ENCODE assay signal across 13 mouse cellular contexts in the genomic region with DNA sequence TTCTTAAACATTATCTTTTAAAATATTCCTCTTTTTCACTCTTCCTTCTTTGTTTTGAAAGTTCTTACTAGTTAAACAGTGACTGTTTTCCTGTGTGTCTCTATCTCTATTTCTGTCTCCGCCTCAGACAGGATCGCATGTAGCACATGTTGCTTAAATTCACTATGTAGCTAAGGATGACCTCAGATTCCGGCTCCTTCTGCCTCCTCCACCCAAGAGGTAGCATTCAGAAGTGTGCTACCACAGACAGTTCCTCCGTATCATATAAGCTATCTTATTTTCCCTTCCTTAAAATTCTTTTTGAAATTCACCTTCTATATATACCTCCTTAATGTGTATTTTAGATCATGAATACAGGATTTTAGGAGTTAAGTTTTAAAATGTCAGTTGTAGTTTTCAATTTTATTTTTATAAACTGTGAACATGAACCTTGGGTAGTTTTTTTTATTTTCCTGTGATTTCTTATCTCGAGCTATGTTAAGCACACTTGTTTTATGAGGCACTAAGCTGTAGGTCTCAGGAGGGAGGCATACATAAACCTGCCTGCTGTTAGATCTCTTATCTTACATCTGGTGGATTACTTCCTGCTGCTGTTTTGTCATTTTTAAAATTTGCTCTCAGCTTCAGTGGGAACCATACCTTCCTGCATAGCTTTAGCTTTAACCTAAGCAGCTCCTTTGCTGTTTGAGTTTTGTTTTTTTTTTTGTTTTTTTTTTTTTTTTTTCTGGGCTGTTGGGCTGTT. TPM values are rescaled to one million over a fixed set of nuclear protein-coding genes. Genes with fewer than 3 reads are reported as not detected.
DNase-seq lines count a peak whose midpoint lies in the region; ATAC-seq lines count a peak whose summit lies in the region.
"Had no signal": no experiment of that assay in that cellular context is flagged by ENCODE, and none has a peak within 500 bp of the region (broad histone marks: within the 10 kb centered on the region; RNA-seq: fewer than 3 reads in every experiment).

No protein-coding gene starts in this region.

- no peak for DNase-seq in kidney, postnatal 14 days
- DNase-seq in 416B (ENCODE audit: low read depth): peak; percentile 72
- DNase-seq: cerebellum, postnatal 25 days; kidney, adult 11 months had no signal

- H3K4me3 ChIP-seq in kidney, embryonic 15.5 days (replicated peaks): no peak overlapping the region
- H3K4me3 ChIP-seq in limb, embryonic 13.5 days: no peak overlapping the region
- no peak overlapping the region for H3K4me3 ChIP-seq in hindbrain, embryonic 13.5 days
- H3K4me3 ChIP-seq: embryonic facial prominence, embryonic 12.5 days; limb, embryonic 15.5 days had no signal

- H3K4me1 ChIP-seq in kidney, embryonic 15.5 days: peaks cover 22% of the 10 kb centered on the region
- H3K4me1 ChIP-seq in limb, embryonic 13.5 days: peaks cover 12% of the 10 kb centered on the region
- no peaks in the 10 kb centered on the region for H3K4me1 ChIP-seq in hindbrain, embryonic 13.5 days (replicated peaks)

- no peak overlapping the region for H3K9ac ChIP-seq in kidney, embryonic 15.5 days
- no peak overlapping the region for H3K9ac ChIP-seq in limb, embryonic 13.5 days
- H3K9ac ChIP-seq in hindbrain, embryonic 13.5 days: no peak overlapping the region
- H3K9ac ChIP-seq: embryonic facial prominence, embryonic 12.5 days; limb, embryonic 15.5 days had no signal

- H3K27me3 ChIP-seq in kidney, embryonic 15.5 days: no peaks in the 10 kb centered on the region
- no peaks in the 10 kb centered on the region for H3K27me3 ChIP-seq in limb, embryonic 13.5 days
- no peaks in the 10 kb centered on the region for H3K27me3 ChIP-seq in hindbrain, embryonic 13.5 days
- H3K27me3 ChIP-seq: embryonic facial prominence, embryonic 12.5 days; limb, embryonic 15.5 days had no signal

- no peak overlapping the region for H3K4me2 ChIP-seq in kidney, embryonic 15.5 days
- no peak overlapping the region for H3K4me2 ChIP-seq in limb, embryonic 13.5 days (replicated peaks)
- H3K4me2 ChIP-seq in hindbrain, embryonic 13.5 days: no peak overlapping the region
- H3K4me2 ChIP-seq: embryonic facial prominence, embryonic 12.5 days; limb, embryonic 15.5 days had no signal

- 28% methylated on average over 5 of the region's 5 CpGs for WGBS in kidney, embryonic 15.5 days
- 50% methylated on average over 5 of the region's 5 CpGs for WGBS in limb, embryonic 13.5 days
- WGBS in hindbrain, embryonic 13.5 days: 84% methylated on average over 5 of the region's 5 CpGs

- peak overlapping the region; percentile 88 for H3K27ac ChIP-seq in kidney, embryonic 15.5 days
- H3K27ac ChIP-seq in limb, embryonic 13.5 days: peak overlapping the region; percentile 33; the same call in 1 of the 2 replicates
- no peak overlapping the region for H3K27ac ChIP-seq in hindbrain, embryonic 13.5 days
- H3K27ac ChIP-seq: embryonic facial prominence, embryonic 12.5 days; limb, embryonic 15.5 days had no signal

- no peaks in the 10 kb centered on the region for H3K9me3 ChIP-seq in kidney, embryonic 15.5 days (replicated peaks)
- H3K9me3 ChIP-seq in limb, embryonic 13.5 days: no peaks in the 10 kb centered on the region
- H3K9me3 ChIP-seq in hindbrain, embryonic 13.5 days: no peaks in the 10 kb centered on the region
- H3K9me3 ChIP-seq: embryonic facial prominence, embryonic 12.5 days; limb, embryonic 15.5 days had no signal

- peak; percentile 60; the same call in 1 of the 2 replicates for ATAC-seq in kidney, embryonic 15.5 days (replicated peaks; ENCODE audit: low FRiP score)
- peak; percentile 71 for ATAC-seq in activated CD4-positive, CD25-positive, alpha-beta regulatory T cell, adult 4 months
- no peak for ATAC-seq in limb, embryonic 13.5 days (ENCODE audit: low FRiP score, low read depth)
- ATAC-seq in hindbrain, embryonic 13.5 days (ENCODE audit: low FRiP score): no peak
- no peak for ATAC-seq in erythroid progenitor cell, adult 5-6 weeks (replicated peaks; ENCODE audit: low FRiP score, poor library complexity, severe bottlenecking)

- no peaks in the 10 kb centered on the region for H3K36me3 ChIP-seq in kidney, embryonic 15.5 days
- H3K36me3 ChIP-seq in limb, embryonic 13.5 days: no peaks in the 10 kb centered on the region
- H3K36me3 ChIP-seq in hindbrain, embryonic 13.5 days: no peaks in the 10 kb centered on the region
- H3K36me3 ChIP-seq: embryonic facial prominence, embryonic 12.5 days; limb, embryonic 15.5 days had no signal

RNA-seq across cellular contexts. Expression of gene Ddx10, which starts 23.6 kb away (rescaled TPM):
- polyA plus RNA-seq in kidney, embryonic 15.5 days (2015; fragmentation: Nextera tagmentation; extraction: Ambion mirVana): 30.9 and 31.4 TPM in 2 replicates
- polyA plus RNA-seq in activated CD4-positive, CD25-positive, alpha-beta regulatory T cell, adult 4 months (2017; shearing (Covaris generic)): 10 to 100 TPM; 48.0 to 52.7 TPM
- polyA plus RNA-seq in limb, embryonic 13.5 days (2015; fragmentation: Nextera tagmentation; extraction: Ambion mirVana): 28.6 and 29.9 TPM in 2 replicates
- polyA plus RNA-seq in hindbrain, embryonic 13.5 days (2015; fragmentation: Nextera tagmentation; extraction: Ambion mirVana): 24.5 and 24.7 TPM in 2 replicates
- total RNA-seq in erythroid progenitor cell, adult 5-6 weeks (2015; ENCODE audit: low replicate concordance): 4.0 and 14.7 TPM in 2 replicates
- total RNA-seq in erythroid progenitor cell, adult 5-6 weeks (2017; ENCODE audit: low replicate concordance): 3.4 and 4.0 TPM in 2 replicates

RNA-seq across cellular contexts. Expression of gene Exph5, which starts 30.0 kb away (rescaled TPM):
- polyA plus RNA-seq in kidney, embryonic 15.5 days (2015; fragmentation: Nextera tagmentation; extraction: Ambion mirVana): 1.9 and 2.2 TPM in 2 replicates
- polyA plus RNA-seq in activated CD4-positive, CD25-positive, alpha-beta regulatory T cell, adult 4 months (2017; shearing (Covaris generic)): under 1 TPM; 0.17 to 0.37 TPM
- polyA plus RNA-seq in limb, embryonic 13.5 days (2015; fragmentation: Nextera tagmentation; extraction: Ambion mirVana): 0.97 and 1.2 TPM in 2 replicates
- polyA plus RNA-seq in hindbrain, embryonic 13.5 days (2015; fragmentation: Nextera tagmentation; extraction: Ambion mirVana): 0.06 and 0.25 TPM in 2 replicates
- not detected in 2 replicates for total RNA-seq in erythroid progenitor cell, adult 5-6 weeks (2015; ENCODE audit: low replicate concordance)
- total RNA-seq in erythroid progenitor cell, adult 5-6 weeks (2017; ENCODE audit: low replicate concordance): not detected in 2 replicates
- total RNA-seq: megakaryocyte-erythroid progenitor cell, adult 5-6 weeks; monocyte, adult 5-6 weeks had no signal

Comparison
In these comparisons a context has a peak if more than half of its experiments do, and no peak if none do; other contexts are left out.
1. ATAC-seq: peak in kidney, embryonic 15.5 days (single experiment) and activated CD4-positive, CD25-positive, alpha-beta regulatory T cell, adult 4 months (single experiment); none in limb, embryonic 13.5 days (single experiment), hindbrain, embryonic 13.5 days (single experiment) and erythroid progenitor cell, adult 5-6 weeks (single experiment).